Mouse (Mus musculus) lung, embryonic 14.5 days (tissue): ENCODE data around the gene Taf1d. TPM values are rescaled to one million over a fixed set of nuclear protein-coding genes. Genes with fewer than 3 reads are reported as not detected.

ENCODE experiments used
- ATAC-seq: fragments of 200-750 bp; cut with Nextera tagmentation; 2 replicates; pipeline ENCODE4 v1.8.0; 2017; ENCODE audit warnings: mild to moderate bottlenecking, moderate TSS enrichment, moderate library complexity; ENCODE audit not compliant: insufficient read depth
- DNase-seq: peaks from one replicate; pipeline ENCODE4 v3.0.0-alpha.2; 2015
- H3K27ac ChIP-seq: fragments of 300-500 bp; sonication (generic); 2 replicates; pipeline ENCODE4 v1.5.1; 2014; ENCODE audit warnings: low read depth, mild to moderate bottlenecking, moderate library complexity
- H3K27me3 ChIP-seq: fragments of 300-500 bp; sonication (generic); 2 replicates; pipeline ENCODE4 v1.6.1; 2014; ENCODE audit warnings: low read length, control low read depth; ENCODE audit not compliant: insufficient read depth
- H3K36me3 ChIP-seq: fragments of 300-500 bp; sonication (generic); 2 replicates; pipeline ENCODE4 v1.6.1; 2014; ENCODE audit warnings: control low read depth; ENCODE audit not compliant: insufficient read depth
- H3K4me1 ChIP-seq: fragments of 300-500 bp; sonication (generic); 2 replicates; pipeline ENCODE4 v1.6.1; 2014; ENCODE audit warnings: antibody characterized with exemption, control low read depth; ENCODE audit not compliant: insufficient read depth
- H3K4me2 ChIP-seq: fragments of 300-500 bp; sonication (generic); 2 replicates; pipeline ENCODE4 v1.6.1; 2014; ENCODE audit warnings: mild to moderate bottlenecking
- H3K4me3 ChIP-seq: fragments of 300-500 bp; sonication (generic); 2 replicates; pipeline ENCODE4 v1.5.1; 2014; ENCODE audit warnings: low read depth, low read length
- H3K9ac ChIP-seq: fragments of 300-500 bp; sonication (generic); 2 replicates; pipeline ENCODE4 v1.6.1; 2014
- H3K9me3 ChIP-seq: fragments of 300-500 bp; sonication (generic); 2 replicates; pipeline ENCODE4 v1.6.1; 2016; ENCODE audit warnings: low read depth, low read length, control low read depth
- CTCF ChIP-seq: IDR thresholded peaks from 2 replicates; pipeline ENCODE4 v1.5.1; 2016; ENCODE audit warnings: antibody characterized with exemption, low read depth
- WGBS: fragments of 180-500 bp; shearing (Covaris S2); extraction: QIAGEN DNeasy Blood & Tissue Kit; methylation state at CpG from one replicate; pipeline ENCODE4 v1.1.7; 2014; 5-methylcytosine and 5-hydroxymethylcytosine counted together
- polyA plus RNA-seq: library from polyadenylated mRNA; unstranded; fragments of >200 nt; fragmentation: Nextera tagmentation; extraction: Ambion mirVana; gene quantifications from 2 replicates; pipeline ENCODE4 v1.2.1, GENCODE M21; 2014

The Taf1d gene
- polyA plus RNA-seq, 1 experiment from 2014 or later = 81.3 TPM

- WGBS = 53% methylated on average over 5 of the region's 5 CpGs
- H3K4me2 ChIP-seq = no peak overlapping the region
- no peak for ATAC-seq
- H3K27ac ChIP-seq = no peak overlapping the region
- no peak for DNase-seq
- H3K9ac ChIP-seq = no peak overlapping the region
- TF ChIP-seq CTCF = no peak
- H3K36me3 ChIP-seq = peaks cover 74% of the 10 kb centered on the region
- no peak overlapping the region for H3K4me3 ChIP-seq
- no peaks in the 10 kb centered on the region for H3K9me3 ChIP-seq
- no peaks in the 10 kb centered on the region for H3K4me1 ChIP-seq
- H3K27me3 ChIP-seq = no peaks in the 10 kb centered on the region
These were observed 11.5 kb downstream of the Taf1d start for GRCm38 (mm10) chr9:15317223-15318169.

GRCm38 (mm10) chr9:15318170-15318742 lies 12.2 kb downstream of the Taf1d start:
- H3K36me3 ChIP-seq = peaks cover 73% of the 10 kb centered on the region
- no peak overlapping the region for H3K4me2 ChIP-seq
- TF ChIP-seq CTCF = no peak
- no peaks in the 10 kb centered on the region for H3K9me3 ChIP-seq
- H3K9ac ChIP-seq = no peak overlapping the region
- ATAC-seq = peak; percentile 40; the same call in 1 of the 2 replicates
- H3K4me1 ChIP-seq = no peaks in the 10 kb centered on the region
- H3K27me3 ChIP-seq = no peaks in the 10 kb centered on the region
- H3K4me3 ChIP-seq = no peak overlapping the region
- no peak for DNase-seq
- no peak overlapping the region for H3K27ac ChIP-seq
- 72% methylated on average over 2 of the region's 2 CpGs for WGBS

- ATAC-seq = no peak
- TF ChIP-seq CTCF = no peak
- no peak for DNase-seq
- no peaks in the 10 kb centered on the region for H3K4me1 ChIP-seq
- H3K36me3 ChIP-seq = peaks cover 84% of the 10 kb centered on the region
- no peak overlapping the region for H3K4me3 ChIP-seq
- H3K4me2 ChIP-seq = no peak overlapping the region
- no peak overlapping the region for H3K27ac ChIP-seq
- H3K27me3 ChIP-seq = no peaks in the 10 kb centered on the region
- WGBS = 85% methylated on average over 4 of the region's 4 CpGs
- H3K9ac ChIP-seq = no peak overlapping the region
- H3K9me3 ChIP-seq = no peaks in the 10 kb centered on the region
These were observed 31.8 kb downstream of the Taf1d start for GRCm38 (mm10) chr9:15337776-15338175.

GRCm38 (mm10) chr9:15349925-15350324 lies 43.9 kb downstream of the Taf1d start:
- ATAC-seq (no peak), DNase-seq (no peak)
- Histone ChIP-seq H3K4me2 (no peak overlapping the region), H3K9ac (no peak overlapping the region), H3K9me3 (no peaks in the 10 kb centered on the region), H3K27me3 (no peaks in the 10 kb centered on the region), H3K36me3 (peaks cover 68% of the 10 kb centered on the region), H3K27ac (no peak overlapping the region), H3K4me1 (no peaks in the 10 kb centered on the region), H3K4me3 (no peak overlapping the region)
- WGBS = 56% methylated on average over 2 of the region's 2 CpGs
- TF ChIP-seq CTCF = no peak

- H3K4me1 ChIP-seq = 0 out of 2 replicates have a peak, but pooled peaks cover 2% of the 10 kb centered on the region
These were observed 51.0 kb downstream of the Taf1d start for GRCm38 (mm10) chr9:15356916-15357483.

GRCm38 (mm10) chr9:15357484-15358275 lies 51.7 kb downstream of the Taf1d start, which contains the start of gene Cep295:
Gene Cep295 (minus strand): TSS chr9:15357788.
- Histone ChIP-seq H3K4me1 (0 out of 2 replicates have a peak, but pooled peaks cover 2% of the 10 kb centered on the region), H3K36me3 (peaks cover 13% of the 10 kb centered on the region), H3K27ac (peak within 1 kb of the TSS; percentile 72), H3K4me3 (peak within 1 kb of the TSS; percentile 69), H3K9me3 (no peaks in the 10 kb centered on the region), H3K9ac (peak within 1 kb of the TSS; percentile 81), H3K4me2 (peak within 1 kb of the TSS; percentile 67), H3K27me3 (no peaks in the 10 kb centered on the region)
- peak; percentile 99 for ATAC-seq
- 2% methylated on average over 54 of the region's 60 CpGs for WGBS
- no peak for TF ChIP-seq CTCF
- peak; percentile 98 for DNase-seq

More at GRCm38 (mm10) chr9:15356916-15357483, 51.0 kb downstream of the Taf1d start:
- Histone ChIP-seq H3K27ac (peak overlapping the region; percentile 72), H3K9me3 (no peaks in the 10 kb centered on the region), H3K36me3 (peaks cover 20% of the 10 kb centered on the region), H3K27me3 (no peaks in the 10 kb centered on the region), H3K9ac (peak overlapping the region; percentile 81), H3K4me3 (peak overlapping the region; percentile 69), H3K4me2 (peak overlapping the region; percentile 67)
- ATAC-seq (no peak), DNase-seq (no peak)
- TF ChIP-seq CTCF = no peak
- 0% methylated on average over 9 of the region's 9 CpGs for WGBS
